Mouse (Mus musculus) kidney, embryonic 16.5 days (tissue): ENCODE data around the gene Klhl29. TPM values are rescaled to one million over a fixed set of nuclear protein-coding genes. Genes with fewer than 3 reads are reported as not detected.

Experiments used
- ATAC-seq: fragments of 200-750 bp; cut with Nextera tagmentation; 2 replicates; pipeline ENCODE4 v1.8.0; 2017; ENCODE audit warnings: moderate TSS enrichment; ENCODE audit not compliant: low FRiP score, low TSS enrichment
- H3K27ac ChIP-seq: fragments of 300-500 bp; sonication (generic); 2 replicates; pipeline ENCODE4 v1.5.1; 2014; ENCODE audit warnings: low read length
- H3K27me3 ChIP-seq: fragments of 300-500 bp; sonication (generic); 2 replicates; pipeline ENCODE4 v1.6.1; 2014; ENCODE audit warnings: low read length, control low read depth, mixed read lengths; ENCODE audit not compliant: insufficient read depth
- H3K36me3 ChIP-seq: fragments of 300-500 bp; sonication (generic); 2 replicates; pipeline ENCODE4 v1.6.1; 2014; ENCODE audit warnings: low read length, control low read depth, mixed read lengths; ENCODE audit not compliant: insufficient read depth
- H3K4me1 ChIP-seq: fragments of 300-500 bp; sonication (generic); 2 replicates; pipeline ENCODE4 v1.6.1; 2014; ENCODE audit warnings: low read length, control low read depth, mixed read lengths; ENCODE audit not compliant: insufficient read depth
- H3K4me2 ChIP-seq: fragments of 300-500 bp; sonication (generic); replicated peaks from 2 replicates; pipeline ENCODE4 v1.6.1; 2014; ENCODE audit warnings: low read depth, low read length
- H3K4me3 ChIP-seq: fragments of 300-500 bp; sonication (generic); 2 replicates; pipeline ENCODE4 v1.5.1; 2014; ENCODE audit warnings: mild to moderate bottlenecking, low read length
- H3K9ac ChIP-seq: fragments of 300-500 bp; sonication (generic); replicated peaks from 2 replicates; pipeline ENCODE4 v1.6.1; 2014; ENCODE audit warnings: low read length
- H3K9me3 ChIP-seq: fragments of 300-500 bp; sonication (generic); 2 replicates; pipeline ENCODE4 v1.6.1; 2016; ENCODE audit warnings: low read length, control low read depth
- WGBS: fragments of 180-500 bp; shearing (Covaris S2); extraction: QIAGEN DNeasy Blood & Tissue Kit; methylation state at CpG from one replicate; pipeline ENCODE4 v1.1.7; 2014; 5-methylcytosine and 5-hydroxymethylcytosine counted together
- polyA plus RNA-seq: library from polyadenylated mRNA; unstranded; fragments of >200 nt; fragmentation: Nextera tagmentation; extraction: Ambion mirVana; gene quantifications from 2 replicates; pipeline ENCODE4 v1.2.1, GENCODE M21; 2015

The Klhl29 gene
- polyA plus RNA-seq, 1 experiment from 2014 or later = 0.51 TPM

DNA sequence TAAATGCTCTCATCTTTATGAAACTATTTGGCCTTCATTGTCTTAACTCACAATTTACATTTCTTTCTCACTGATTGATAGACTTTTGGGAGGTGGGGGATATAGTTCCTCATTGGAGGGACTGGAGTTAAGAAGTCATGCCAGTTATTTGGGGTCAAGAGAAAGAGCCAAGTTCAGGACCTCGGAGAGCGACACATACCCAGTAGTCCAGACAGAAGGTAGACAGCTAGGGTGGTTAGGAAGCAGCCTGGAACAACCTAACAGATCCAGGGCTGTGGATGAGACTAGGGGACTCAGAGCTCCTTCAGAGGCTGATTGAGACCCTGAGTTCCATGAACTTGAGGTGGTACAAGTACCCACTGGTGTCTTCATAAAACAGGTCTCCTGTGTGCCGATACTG is 264.1 kb downstream of the Klhl29 start:
- no peaks in the 10 kb centered on the region for H3K36me3 ChIP-seq
- no peaks in the 10 kb centered on the region for H3K9me3 ChIP-seq
- no peak overlapping the region for H3K27ac ChIP-seq
- no peak for ATAC-seq
- 61% methylated on average over 3 of the region's 3 CpGs for WGBS
- H3K4me1 ChIP-seq = 0 out of 2 replicates have a peak, but pooled peaks cover 5% of the 10 kb centered on the region
- no peak overlapping the region for H3K9ac ChIP-seq
- H3K4me3 ChIP-seq = no peak overlapping the region
- no peaks in the 10 kb centered on the region for H3K27me3 ChIP-seq
- H3K4me2 ChIP-seq = no peak overlapping the region

DNA sequence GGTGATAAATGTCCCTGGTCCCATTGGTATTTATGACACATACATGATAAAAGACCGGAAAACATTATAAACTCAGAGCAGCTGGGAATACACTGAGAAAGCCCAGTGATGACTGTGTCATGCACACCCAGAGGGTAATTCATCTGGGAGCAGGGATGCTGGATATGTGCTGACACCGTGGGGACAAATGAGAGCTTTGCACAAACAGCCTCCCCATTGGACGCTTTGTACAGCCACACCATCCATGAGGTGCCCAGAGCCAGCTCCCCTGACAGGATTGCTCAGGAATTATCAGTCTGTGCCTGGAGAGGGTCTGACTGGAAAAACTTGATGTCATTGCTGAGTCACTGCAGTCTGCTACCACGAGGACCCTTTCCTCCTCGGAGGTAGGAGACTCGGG is 266.9 kb downstream of the Klhl29 start:
- H3K9ac ChIP-seq = no peak overlapping the region
- no peak overlapping the region for H3K27ac ChIP-seq
- H3K36me3 ChIP-seq = no peaks in the 10 kb centered on the region
- H3K27me3 ChIP-seq = no peaks in the 10 kb centered on the region
- H3K4me3 ChIP-seq = no peak overlapping the region
- no peaks in the 10 kb centered on the region for H3K9me3 ChIP-seq
- ATAC-seq = peak; percentile 72; the same call in 1 of the 2 replicates
- 0 out of 2 replicates have a peak, but pooled peaks cover 5% of the 10 kb centered on the region for H3K4me1 ChIP-seq
- no peak overlapping the region for H3K4me2 ChIP-seq
- WGBS = 31% methylated on average over 6 of the region's 6 CpGs

DNA sequence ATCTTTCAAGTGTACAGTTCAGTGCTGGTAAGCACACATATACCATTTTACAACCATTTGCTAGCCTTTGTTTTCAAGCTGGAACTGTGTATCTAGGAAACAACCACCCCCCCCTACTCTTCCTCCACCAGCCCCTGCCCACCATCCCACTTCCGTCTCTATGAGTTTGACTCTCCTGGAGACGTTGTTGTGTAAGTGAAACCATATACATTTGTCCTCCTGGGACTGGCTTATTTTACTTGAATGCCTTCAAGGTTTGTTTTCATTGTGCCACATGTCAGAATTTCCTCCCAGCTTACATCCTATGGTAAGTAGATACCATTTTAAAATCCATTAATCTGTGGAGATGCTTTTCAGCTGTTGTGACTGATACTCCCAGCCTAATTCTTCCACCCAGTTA is 267.7 kb downstream of the Klhl29 start:
- Histone ChIP-seq H3K36me3 (no peaks in the 10 kb centered on the region), H3K9me3 (no peaks in the 10 kb centered on the region), H3K4me2 (no peak overlapping the region), H3K27me3 (no peaks in the 10 kb centered on the region), H3K4me3 (no peak overlapping the region), H3K9ac (no peak overlapping the region), H3K27ac (no peak overlapping the region; the same call in 1 of the 2 replicates), H3K4me1 (0 out of 2 replicates have a peak, but pooled peaks cover 5% of the 10 kb centered on the region)
- WGBS = 15% methylated on average over 2 of the region's 2 CpGs
- peak; percentile 53; the same call in 1 of the 2 replicates for ATAC-seq

DNA sequence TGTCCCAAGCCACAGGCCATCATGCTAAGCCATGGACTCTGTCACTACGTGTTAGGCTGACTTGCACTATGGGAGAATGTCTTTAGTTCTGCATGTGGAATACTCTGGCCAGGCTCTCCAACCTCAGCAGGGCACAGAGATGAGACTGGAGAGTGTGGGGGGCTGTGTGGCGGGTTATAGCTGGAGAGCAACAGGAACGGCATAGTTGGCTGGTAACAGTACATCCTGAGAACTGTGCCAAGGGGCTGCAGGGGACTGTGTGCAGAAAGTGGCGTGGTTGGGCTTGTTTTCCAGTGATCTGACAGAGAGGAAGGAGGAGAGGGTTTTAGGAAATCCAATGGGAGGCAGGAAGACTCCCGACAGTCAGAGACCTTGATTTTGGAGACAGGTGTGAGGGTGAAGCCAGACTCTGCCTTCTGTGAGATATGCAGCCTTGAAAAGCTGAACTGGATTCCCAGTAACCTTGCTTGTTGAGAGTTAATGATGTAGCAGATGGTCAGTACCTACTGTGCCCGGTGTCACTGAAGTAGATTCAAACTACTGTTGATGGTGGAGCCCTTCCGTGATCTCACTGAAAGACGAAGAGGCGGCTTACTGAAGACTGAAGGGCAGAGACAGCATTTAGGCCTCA is 270.9 kb downstream of the Klhl29 start:
- no peak overlapping the region for H3K9ac ChIP-seq
- WGBS = 85% methylated on average over 9 of the region's 9 CpGs
- no peaks in the 10 kb centered on the region for H3K27me3 ChIP-seq
- peaks cover 11% of the 10 kb centered on the region for H3K4me1 ChIP-seq
- H3K4me3 ChIP-seq = no peak overlapping the region
- no peaks in the 10 kb centered on the region for H3K36me3 ChIP-seq
- H3K9me3 ChIP-seq = no peaks in the 10 kb centered on the region
- no peak overlapping the region for H3K4me2 ChIP-seq
- H3K27ac ChIP-seq = no peak overlapping the region
- no peak for ATAC-seq

DNA sequence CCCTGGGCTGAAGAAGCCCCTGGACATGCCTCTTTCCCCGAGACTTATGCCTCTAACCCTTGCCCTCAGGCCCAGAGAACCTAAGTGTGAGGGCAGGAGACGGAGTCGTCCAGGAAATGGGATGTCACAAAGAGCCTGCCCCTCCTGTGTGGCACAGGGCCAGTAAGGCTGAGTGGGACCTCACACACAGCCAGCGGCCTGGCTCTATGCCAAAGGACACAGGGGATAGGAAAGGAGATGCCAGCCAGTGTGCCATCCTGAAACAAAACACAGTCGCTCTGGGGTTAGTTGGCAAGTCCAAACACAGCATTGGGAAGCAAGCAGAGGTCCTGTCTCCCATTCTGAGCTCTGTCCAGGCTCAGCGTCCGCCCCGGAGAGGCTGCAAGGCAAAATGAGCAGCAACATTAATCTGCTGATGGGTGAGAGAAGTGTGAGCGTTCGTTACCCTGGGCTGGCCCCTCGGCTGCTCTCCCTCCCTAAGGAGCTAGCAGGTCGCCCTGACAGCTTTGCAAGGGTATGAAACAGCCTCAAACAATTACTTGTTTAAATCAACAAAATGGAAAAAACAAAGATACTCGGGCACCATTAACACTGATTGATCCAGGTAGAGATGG is 274.0 kb downstream of the Klhl29 start:
- ATAC-seq = no peak
- H3K4me3 ChIP-seq = no peak overlapping the region
- no peaks in the 10 kb centered on the region for H3K27me3 ChIP-seq
- H3K4me1 ChIP-seq = peaks cover 6% of the 10 kb centered on the region
- 45% methylated on average over 13 of the region's 13 CpGs for WGBS
- H3K9ac ChIP-seq = no peak overlapping the region
- H3K36me3 ChIP-seq = no peaks in the 10 kb centered on the region
- H3K4me2 ChIP-seq = no peak overlapping the region
- H3K27ac ChIP-seq = no peak overlapping the region
- H3K9me3 ChIP-seq = no peaks in the 10 kb centered on the region

DNA sequence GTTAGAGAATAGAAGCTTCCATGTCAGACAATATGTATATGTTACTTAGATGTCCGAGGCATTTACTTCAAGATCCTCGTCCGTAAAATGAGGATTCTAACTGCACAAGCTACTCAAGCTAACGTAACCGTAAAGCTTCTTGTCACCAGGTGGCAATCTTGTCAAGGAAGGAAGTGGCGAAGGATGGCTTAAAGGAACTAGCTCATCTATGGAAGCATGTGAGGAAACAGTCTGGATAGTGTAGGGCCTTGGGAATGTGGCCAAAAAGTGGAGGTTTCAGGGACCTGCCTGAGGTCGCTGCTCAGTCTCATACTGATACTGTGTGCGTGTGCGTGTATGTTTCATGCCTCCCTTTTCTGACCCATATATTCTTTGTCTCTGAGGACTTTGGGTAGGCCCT is 275.9 kb downstream of the Klhl29 start:
- H3K36me3 ChIP-seq = no peaks in the 10 kb centered on the region
- WGBS = 82% methylated on average over 9 of the region's 9 CpGs
- ATAC-seq = no peak
- H3K4me2 ChIP-seq = no peak overlapping the region
- no peaks in the 10 kb centered on the region for H3K27me3 ChIP-seq
- no peak overlapping the region for H3K9ac ChIP-seq
- H3K4me1 ChIP-seq = peaks cover 6% of the 10 kb centered on the region
- no peak overlapping the region for H3K4me3 ChIP-seq
- no peaks in the 10 kb centered on the region for H3K9me3 ChIP-seq
- no peak overlapping the region for H3K27ac ChIP-seq

DNA sequence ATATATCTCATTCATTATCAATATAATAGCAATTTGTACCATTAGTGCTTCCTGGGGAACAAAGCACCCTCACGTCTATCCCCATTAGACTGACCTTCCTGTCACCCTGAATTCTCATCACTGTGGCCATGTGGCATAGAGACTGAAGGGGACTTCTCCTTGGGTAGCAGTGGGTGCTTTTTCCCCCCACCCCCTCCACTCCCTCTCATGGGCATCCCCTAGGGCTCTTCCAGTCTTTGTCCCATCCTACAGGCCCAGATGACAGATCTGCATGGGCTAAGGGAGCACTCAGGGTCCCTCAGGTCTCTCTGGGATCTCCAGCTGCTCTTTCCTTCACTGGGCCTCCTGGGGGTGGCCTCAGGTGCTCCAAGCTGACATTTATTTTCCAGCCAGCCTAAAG is 286.8 kb downstream of the Klhl29 start:
- Histone ChIP-seq H3K36me3 (no peaks in the 10 kb centered on the region), H3K4me2 (no peak overlapping the region), H3K27me3 (no peaks in the 10 kb centered on the region), H3K4me3 (no peak overlapping the region), H3K9ac (no peak overlapping the region), H3K4me1 (peaks cover 12% of the 10 kb centered on the region), H3K27ac (no peak overlapping the region), H3K9me3 (no peaks in the 10 kb centered on the region)
- no peak for ATAC-seq
- 26% methylated on average over 1 of the region's 1 CpGs for WGBS

DNA sequence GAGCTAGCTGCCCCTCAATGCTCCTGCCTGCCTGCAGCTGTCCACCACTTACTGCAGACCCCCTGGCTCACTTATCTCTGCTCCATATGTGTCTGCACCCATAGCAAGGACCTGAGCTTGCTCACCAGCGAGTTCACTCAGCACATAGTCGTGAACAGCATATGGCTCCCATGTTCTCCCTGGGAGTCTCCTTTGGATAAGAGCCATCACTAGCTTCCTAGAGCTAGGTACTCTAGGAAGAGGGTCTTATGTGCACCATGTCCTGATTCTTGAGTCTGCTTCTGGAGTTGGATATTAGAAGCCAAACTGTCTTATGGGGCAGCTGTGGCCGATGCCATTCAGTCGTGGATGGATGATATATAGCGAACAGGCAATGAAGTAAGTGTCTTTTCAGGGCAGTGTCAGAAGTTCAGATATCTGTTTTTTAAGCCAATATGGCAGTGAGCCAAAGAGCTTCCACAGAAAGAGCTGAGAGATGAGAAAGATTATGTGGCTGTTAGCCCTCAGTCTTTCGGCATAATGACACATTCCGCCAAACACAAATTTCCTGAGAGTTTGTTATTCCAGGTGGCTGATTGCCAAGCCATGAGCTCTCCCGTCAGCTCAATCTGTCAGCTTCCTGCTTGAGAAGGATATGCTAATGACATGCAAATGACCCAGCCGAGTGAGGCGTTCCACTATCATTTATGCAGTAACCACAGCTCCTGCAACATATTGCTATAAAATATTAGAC is 287.5 kb downstream of the Klhl29 start:
- Histone ChIP-seq H3K36me3 (no peaks in the 10 kb centered on the region), H3K4me2 (no peak overlapping the region), H3K27ac (no peak overlapping the region), H3K9me3 (no peaks in the 10 kb centered on the region), H3K4me1 (peaks cover 12% of the 10 kb centered on the region), H3K9ac (no peak overlapping the region), H3K4me3 (no peak overlapping the region), H3K27me3 (no peaks in the 10 kb centered on the region)
- WGBS = 21% methylated on average over 10 of the region's 10 CpGs
- peak; percentile 39; the same call in 1 of the 2 replicates for ATAC-seq

DNA sequence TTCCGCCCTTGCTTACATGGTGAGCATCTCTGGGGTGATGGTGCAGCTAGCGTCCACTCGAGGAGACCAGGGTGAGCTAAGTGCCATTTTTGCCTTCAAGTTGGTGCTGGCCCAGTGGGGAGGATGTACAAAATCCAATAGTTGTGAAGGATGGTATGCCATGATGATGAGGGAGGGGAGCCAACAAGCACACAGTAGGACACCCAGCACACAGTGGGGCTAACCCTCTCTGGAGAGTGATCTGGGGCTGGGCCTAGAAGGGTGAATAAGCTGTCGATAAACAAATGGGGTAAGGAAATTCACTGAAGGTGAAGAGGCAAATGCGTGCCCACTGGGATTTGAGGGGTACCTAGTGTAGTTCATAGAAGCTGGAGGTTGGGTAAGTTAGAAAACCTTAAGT is 290.8 kb downstream of the Klhl29 start:
- 98% methylated on average over 5 of the region's 5 CpGs for WGBS
- peaks cover 12% of the 10 kb centered on the region for H3K4me1 ChIP-seq

DNA sequence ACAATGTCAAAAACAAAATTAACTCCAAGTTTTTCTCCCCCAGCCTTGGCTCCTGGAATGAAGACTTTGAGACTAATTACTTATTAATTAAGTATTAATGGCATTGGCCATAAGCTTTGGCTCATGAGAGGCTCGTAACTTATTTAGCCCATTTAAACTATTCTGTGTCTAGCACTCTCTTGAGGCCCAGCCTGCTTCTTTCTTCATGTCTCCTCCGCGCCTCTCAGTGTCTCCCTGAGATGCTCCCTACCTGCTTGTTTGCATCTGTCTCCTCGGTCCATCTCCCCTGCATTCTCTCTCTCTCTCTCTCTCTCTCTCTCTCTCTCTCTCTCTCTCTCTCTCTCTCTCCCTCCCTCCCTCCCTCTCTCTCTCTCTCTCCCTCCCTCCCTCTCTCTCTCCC is 294.0 kb downstream of the Klhl29 start:
- Histone ChIP-seq H3K27ac (no peak overlapping the region), H3K4me1 (no peaks in the 10 kb centered on the region), H3K27me3 (no peaks in the 10 kb centered on the region), H3K9me3 (no peaks in the 10 kb centered on the region), H3K4me3 (no peak overlapping the region), H3K9ac (no peak overlapping the region), H3K36me3 (no peaks in the 10 kb centered on the region), H3K4me2 (no peak overlapping the region)
- ATAC-seq = no peak
- 94% methylated on average over 4 of the region's 4 CpGs for WGBS

More for the DNA sequence above, 290.8 kb downstream of the Klhl29 start:
- no peak overlapping the region for H3K27ac ChIP-seq
- H3K9me3 ChIP-seq = no peaks in the 10 kb centered on the region
- no peaks in the 10 kb centered on the region for H3K27me3 ChIP-seq
- H3K4me3 ChIP-seq = no peak overlapping the region
- H3K36me3 ChIP-seq = no peaks in the 10 kb centered on the region
- no peak overlapping the region for H3K9ac ChIP-seq
- ATAC-seq = no peak
- no peak overlapping the region for H3K4me2 ChIP-seq
